Mouse (Mus musculus): ENCODE measurements at regions not wholly inside any gene's neighbourhood (a gene's known extent, or its start where the extent isn't known, plus 50 kb on each side); places are given as distances from the start of the nearest gene placed in this dataset.
"Not testable (repeated sequence)": the region's sequence is repeated elsewhere in the genome, so short reads cannot be mapped to it uniquely, and the experiment has no call there.

GRCm38 (mm10) chr14:53454001-53454400, 799.9 kb downstream of the Dad1 start:
- DNase-seq (ENCODE audit: low read depth, low spot score), result peak; percentile 27

- not testable (repeated sequence) for DNase-seq (ENCODE audit: low read depth, low spot score)
These were observed 814.3 kb downstream of the Dad1 start for GRCm38 (mm10) chr14:53439643-53440042.

GRCm38 (mm10) chr14:53430130-53430529, 823.8 kb downstream of the Dad1 start:
- not testable (repeated sequence) for DNase-seq (ENCODE audit: low read depth, low spot score)

GRCm38 (mm10) chr14:53428447-53428846, 825.5 kb downstream of the Dad1 start:
- DNase-seq (ENCODE audit: low read depth, low spot score), result not testable (repeated sequence)

GRCm38 (mm10) chr14:53427636-53428035, 826.3 kb downstream of the Dad1 start:
- DNase-seq (ENCODE audit: low read depth, low spot score), result not testable (repeated sequence)

- not testable (repeated sequence) for DNase-seq (ENCODE audit: low read depth, low spot score)
These were observed 836.9 kb downstream of the Dad1 start for GRCm38 (mm10) chr14:53416955-53417354.

- DNase-seq (ENCODE audit: low read depth, low spot score), result not testable (repeated sequence)
These were observed 846.2 kb downstream of the Dad1 start for GRCm38 (mm10) chr14:53407500-53408227.

GRCm38 (mm10) chr14:53390307-53390706, 863.6 kb downstream of the Dad1 start:
- DNase-seq (ENCODE audit: low read depth, low spot score), result not testable (repeated sequence)

GRCm38 (mm10) chr14:53374591-53374990, 879.0 kb upstream of the Olfr1507 start:
- not testable (repeated sequence) for DNase-seq (ENCODE audit: low read depth, low spot score)

GRCm38 (mm10) chr14:53373777-53374468, 878.4 kb upstream of the Olfr1507 start:
- not testable (repeated sequence) for DNase-seq (ENCODE audit: low read depth, low spot score)

- DNase-seq (ENCODE audit: low read depth, low spot score), result peak; percentile 59
These were observed 874.2 kb upstream of the Olfr1507 start for GRCm38 (mm10) chr14:53369776-53370175.

- not testable (repeated sequence) for DNase-seq (ENCODE audit: low read depth, low spot score)
These were observed 871.9 kb upstream of the Olfr1507 start for GRCm38 (mm10) chr14:53367420-53367819.

GRCm38 (mm10) chr14:53363995-53364394, 868.4 kb upstream of the Olfr1507 start:
- DNase-seq (ENCODE audit: low read depth, low spot score), result peak; percentile 66

GRCm38 (mm10) chr14:53362054-53362453, 866.5 kb upstream of the Olfr1507 start:
- DNase-seq (ENCODE audit: low read depth, low spot score), result not testable (repeated sequence)

- DNase-seq (ENCODE audit: low read depth, low spot score), result not testable (repeated sequence)
These were observed 861.9 kb upstream of the Olfr1507 start for GRCm38 (mm10) chr14:53357498-53357897.

GRCm38 (mm10) chr14:53356783-53357182, 861.2 kb upstream of the Olfr1507 start:
- not testable (repeated sequence) for DNase-seq (ENCODE audit: low read depth, low spot score)

GRCm38 (mm10) chr14:53351457-53351856, 855.9 kb upstream of the Olfr1507 start:
- DNase-seq (ENCODE audit: low read depth, low spot score), result peak; percentile 42

- not testable (repeated sequence) for DNase-seq (ENCODE audit: low read depth, low spot score)
These were observed 855.2 kb upstream of the Olfr1507 start for GRCm38 (mm10) chr14:53350780-53351179.

GRCm38 (mm10) chr14:53349111-53349510, 853.6 kb upstream of the Olfr1507 start:
- DNase-seq (ENCODE audit: low read depth, low spot score), result not testable (repeated sequence)

GRCm38 (mm10) chr14:53345568-53345967, 850.0 kb upstream of the Olfr1507 start:
- DNase-seq (ENCODE audit: low read depth, low spot score), result peak; percentile 38

GRCm38 (mm10) chr14:53343849-53344248, 848.3 kb upstream of the Olfr1507 start:
- not testable (repeated sequence) for DNase-seq (ENCODE audit: low read depth, low spot score)

- not testable (repeated sequence) for DNase-seq (ENCODE audit: low read depth, low spot score)
These were observed 843.6 kb upstream of the Olfr1507 start for GRCm38 (mm10) chr14:53339167-53339566.

- not testable (repeated sequence) for DNase-seq (ENCODE audit: low read depth, low spot score)
These were observed 841.9 kb upstream of the Olfr1507 start for GRCm38 (mm10) chr14:53337446-53337845.

Data from CD4-positive helper T cell, adult 2 months (primary cell).